Mouse (Mus musculus): ENCODE results near the gene Tcp11l2. TPM values are rescaled to one million over a fixed set of nuclear protein-coding genes. Genes with fewer than 3 reads are reported as not detected.
A peak's percentile ranks its signal among the peaks of the same experiment; 100 is the strongest.

Gene Tcp11l2
- total RNA-seq, 2 experiments from 2014 or later = 22.4 to 25.2 TPM

DNA sequence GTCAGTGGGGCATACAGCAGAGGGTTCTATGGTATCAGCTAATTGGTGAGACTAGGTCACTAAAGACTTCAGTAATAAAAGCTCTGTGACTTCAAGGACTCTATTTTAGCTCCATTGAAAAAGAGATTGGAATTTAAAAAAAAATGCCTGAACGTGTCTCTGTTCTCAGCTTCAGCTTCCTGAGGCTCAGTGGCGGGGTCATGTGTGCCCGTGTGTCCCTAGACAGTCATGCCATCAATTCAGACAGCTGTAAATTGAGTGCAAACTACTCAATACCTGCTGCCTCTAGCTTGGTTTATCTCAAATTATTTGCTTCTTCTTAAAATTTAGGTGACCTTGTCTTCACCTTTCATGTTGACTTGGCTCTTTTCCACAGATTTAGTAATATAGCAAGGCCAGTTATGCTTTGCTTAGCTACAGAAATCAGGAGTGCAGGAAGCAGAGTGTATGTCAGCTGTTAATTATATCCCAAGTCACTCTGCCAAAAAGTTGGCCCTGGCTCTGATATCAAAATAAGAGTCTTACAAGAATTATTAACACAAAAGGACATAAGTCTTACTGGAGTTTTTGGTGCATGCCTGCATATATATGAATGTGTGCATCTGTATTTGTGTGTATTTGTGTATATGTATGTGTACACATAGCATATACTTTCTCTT lies 20.8 kb downstream of the Tcp11l2 start:
- no peak for DNase-seq (ENCODE audit: low spot score in 2 of 2)

DNA sequence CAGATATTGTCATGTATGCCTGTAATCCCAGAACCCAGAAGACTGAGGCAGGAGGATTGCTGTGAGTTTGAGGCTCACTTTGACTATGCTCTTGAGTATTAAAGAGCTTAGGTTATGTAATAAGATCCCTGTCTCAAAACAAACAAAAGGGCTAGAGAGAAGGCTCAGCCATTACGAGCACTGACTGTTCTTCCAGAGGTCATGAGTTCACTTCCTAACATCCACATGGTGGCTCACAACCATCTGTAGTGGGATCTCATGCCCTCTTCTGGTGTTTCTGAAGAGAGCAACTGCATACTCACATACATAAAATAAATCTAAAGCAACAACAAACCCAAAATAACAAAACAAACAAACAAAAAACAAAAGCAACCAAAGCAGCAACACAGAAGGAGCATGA lies 21.7 kb downstream of the Tcp11l2 start:
- no peak for DNase-seq (ENCODE audit: low spot score in 2 of 2)

- DNase-seq (ENCODE audit: low spot score in 2 of 2) = no peak
Measured at GRCm38 (mm10) chr10:84600136-84600535, 23.7 kb downstream of the Tcp11l2 start.

- no peak for DNase-seq (ENCODE audit: low spot score in 2 of 2)
Measured at GRCm38 (mm10) chr10:84604335-84604734, 27.9 kb downstream of the Tcp11l2 start.

DNA sequence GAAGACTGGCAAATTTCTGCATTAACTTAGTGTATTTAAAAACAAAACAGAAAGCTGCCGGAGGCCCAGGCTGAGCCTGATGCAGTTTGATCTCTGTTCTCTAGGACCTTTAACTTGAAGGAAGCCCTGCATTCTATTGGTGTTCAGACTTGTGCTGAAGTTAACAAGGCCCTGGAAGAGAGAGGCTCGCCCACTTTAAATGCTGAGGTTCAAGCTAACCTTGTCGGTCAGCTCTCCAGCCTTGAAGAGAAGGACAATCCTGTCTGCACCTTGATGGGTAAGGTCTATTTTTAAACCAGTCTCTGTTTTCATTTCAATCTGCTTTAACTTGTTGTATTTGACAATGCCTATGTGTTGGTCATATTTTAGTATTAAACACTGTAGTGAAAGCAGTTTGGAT lies 31.9 kb downstream of the Tcp11l2 start:
- no peak for DNase-seq (ENCODE audit: low spot score in 2 of 2)

GRCm38 (mm10) chr10:84610324-84610723 lies 33.9 kb downstream of the Tcp11l2 start:
- DNase-seq (ENCODE audit: low spot score in 2 of 2) = no peak

- no peak for DNase-seq (ENCODE audit: low spot score in 2 of 2)
Measured at GRCm38 (mm10) chr10:84610783-84611182, 34.4 kb downstream of the Tcp11l2 start.

GRCm38 (mm10) chr10:84611664-84612063 lies 35.2 kb downstream of the Tcp11l2 start:
- DNase-seq (ENCODE audit: low spot score in 2 of 2) = no peak

DNA sequence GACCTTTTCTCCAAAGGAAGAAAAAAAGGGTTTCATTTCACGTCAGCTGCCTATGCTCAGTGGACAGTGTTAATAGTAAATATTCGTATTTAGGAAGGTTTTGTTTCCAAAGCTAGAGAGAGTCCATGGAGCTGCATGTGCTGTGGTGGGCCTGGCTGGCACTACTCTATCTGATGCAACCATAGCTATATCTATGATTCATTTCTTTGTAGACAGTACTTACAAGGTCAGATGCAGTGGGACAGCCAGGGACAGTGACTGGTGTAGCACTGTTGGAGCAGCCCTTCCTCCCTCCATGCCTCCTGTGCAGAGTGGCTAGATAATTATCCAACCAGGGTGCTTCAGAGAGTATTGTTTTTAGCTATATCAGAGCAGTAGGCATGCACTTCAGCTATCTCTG lies 35.9 kb downstream of the Tcp11l2 start:
- no peak for DNase-seq (ENCODE audit: low spot score in 2 of 2)

- DNase-seq (ENCODE audit: low spot score in 2 of 2) = no peak
Measured at GRCm38 (mm10) chr10:84613366-84613765, 36.9 kb downstream of the Tcp11l2 start.

- DNase-seq (ENCODE audit: low spot score in 2 of 2) = no peak
Measured at GRCm38 (mm10) chr10:84615076-84615475, 38.6 kb downstream of the Tcp11l2 start.

DNA sequence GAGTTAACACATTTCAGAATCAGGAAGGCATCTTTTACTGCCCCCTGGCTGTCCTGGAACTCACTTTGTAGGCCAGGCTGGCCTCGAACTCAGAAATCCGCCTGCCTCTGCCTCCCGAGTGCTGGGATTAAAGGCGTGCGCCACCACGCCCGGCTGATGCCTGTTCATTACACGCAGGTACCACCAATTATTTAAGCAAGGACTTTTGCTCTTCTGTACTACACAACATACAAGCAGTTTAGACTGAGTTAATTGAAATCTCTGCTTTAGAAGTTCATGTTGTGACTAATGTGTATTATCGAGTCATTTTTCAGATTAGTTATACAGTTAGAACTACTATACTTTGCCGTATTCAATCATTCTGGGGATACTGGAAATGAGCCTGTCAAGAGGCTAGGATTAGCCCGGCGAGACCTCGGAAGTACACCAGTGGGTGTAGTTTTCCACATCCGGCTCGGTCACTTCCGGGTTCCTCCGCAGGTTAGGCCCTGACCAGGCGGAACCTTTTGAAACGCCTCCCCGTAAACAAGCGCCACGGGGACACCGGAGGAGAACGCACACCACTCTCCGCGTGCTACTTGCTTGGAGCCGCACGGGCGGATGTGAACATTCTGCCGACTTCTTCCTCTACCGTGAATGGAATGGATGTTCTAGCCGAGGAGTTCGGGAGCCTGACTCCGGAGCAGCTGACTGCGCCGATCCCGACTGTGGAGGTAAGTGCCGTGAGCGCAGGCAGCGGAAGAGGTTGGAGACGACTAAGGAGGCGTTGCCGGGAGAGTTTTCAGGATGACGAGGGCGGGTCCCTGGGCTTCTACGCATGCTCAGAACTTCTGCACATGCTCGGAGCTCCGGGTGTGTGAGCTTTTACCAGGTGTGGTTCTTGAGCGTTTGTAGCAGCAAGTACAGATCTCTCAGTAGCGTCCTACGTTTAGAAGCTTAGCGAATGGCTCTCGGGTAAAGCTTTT lies 45.7 kb downstream of the Tcp11l2 start, which contains the start of gene Polr3b:
Gene Polr3b, plus strand, starts transcription at position 467 of the 965 bp plus-strand sequence.
- peak; percentile 95 to 96 for DNase-seq (ENCODE audit: low spot score in 2 of 2)

DNA sequence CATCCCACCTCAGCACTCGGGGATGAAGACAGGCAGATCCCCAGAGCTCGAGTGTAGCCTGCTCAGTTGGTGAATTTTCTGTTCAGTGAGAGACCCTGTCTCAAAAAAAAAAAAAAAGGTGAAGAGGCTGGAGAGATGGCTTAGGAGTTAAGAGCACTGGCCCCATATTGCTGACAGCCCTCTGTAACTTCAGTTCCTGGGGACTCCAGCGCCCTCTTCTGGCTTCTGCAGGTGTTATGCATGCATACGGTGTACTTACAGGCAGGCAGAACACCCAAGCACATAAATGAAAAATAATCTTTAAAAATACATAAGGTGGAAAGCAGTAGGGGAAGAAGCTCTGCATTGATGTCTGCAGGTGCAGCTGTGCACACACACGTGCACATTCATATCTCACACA lies 54.8 kb downstream of the Tcp11l2 start:
- DNase-seq (ENCODE audit: low spot score in 2 of 2) = no peak

DNA sequence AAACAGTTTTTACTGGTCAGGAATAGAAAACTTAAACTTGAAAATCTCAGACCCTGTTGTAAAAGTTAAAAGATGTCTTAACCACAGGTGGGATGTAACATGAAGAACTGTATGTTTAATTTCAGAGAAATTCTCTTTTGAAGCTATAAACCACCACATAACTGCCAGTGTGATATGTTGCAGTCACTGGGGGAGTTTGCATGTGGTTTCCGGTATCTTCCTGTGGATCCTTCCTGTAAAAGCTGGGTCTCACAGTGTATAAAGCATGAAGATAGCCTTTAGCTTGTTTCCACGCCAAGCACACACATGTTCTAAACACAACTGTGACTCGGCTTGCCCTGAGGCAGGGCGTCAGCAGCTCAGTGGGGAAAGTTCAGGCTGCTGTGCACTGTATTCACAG lies 55.6 kb downstream of the Tcp11l2 start:
- no peak for DNase-seq (ENCODE audit: low spot score in 2 of 2)

- DNase-seq (ENCODE audit: low spot score in 2 of 2) = no peak
Measured at GRCm38 (mm10) chr10:84636656-84637055, 60.2 kb downstream of the Tcp11l2 start.

- no peak for DNase-seq (ENCODE audit: low spot score in 2 of 2)
Measured at GRCm38 (mm10) chr10:84638382-84638781, 62.0 kb downstream of the Tcp11l2 start.

GRCm38 (mm10) chr10:84639525-84640287 lies 63.3 kb downstream of the Tcp11l2 start:
- no peak for DNase-seq (ENCODE audit: low spot score in 2 of 2)

DNA sequence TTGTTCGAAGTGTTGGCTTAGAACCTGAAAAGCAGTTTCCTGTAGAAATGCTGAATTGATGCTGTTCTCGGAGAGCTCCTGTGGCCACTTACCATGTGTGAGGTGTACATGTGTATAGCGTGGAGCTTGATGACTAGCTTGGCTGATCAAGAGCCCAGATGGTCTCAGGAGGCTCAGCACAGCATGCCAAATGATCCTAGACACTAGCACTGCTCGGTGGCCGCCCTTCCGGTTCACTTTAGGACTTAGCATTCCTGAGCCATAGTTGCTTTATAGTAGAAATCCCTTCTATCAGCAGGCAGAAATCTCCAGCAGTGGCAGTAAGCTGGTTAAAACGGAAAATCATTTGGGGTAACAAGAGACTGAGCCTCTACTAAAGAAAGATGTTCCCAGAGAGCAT lies 64.4 kb downstream of the Tcp11l2 start:
- DNase-seq (ENCODE audit: low spot score in 2 of 2) = no peak

DNA sequence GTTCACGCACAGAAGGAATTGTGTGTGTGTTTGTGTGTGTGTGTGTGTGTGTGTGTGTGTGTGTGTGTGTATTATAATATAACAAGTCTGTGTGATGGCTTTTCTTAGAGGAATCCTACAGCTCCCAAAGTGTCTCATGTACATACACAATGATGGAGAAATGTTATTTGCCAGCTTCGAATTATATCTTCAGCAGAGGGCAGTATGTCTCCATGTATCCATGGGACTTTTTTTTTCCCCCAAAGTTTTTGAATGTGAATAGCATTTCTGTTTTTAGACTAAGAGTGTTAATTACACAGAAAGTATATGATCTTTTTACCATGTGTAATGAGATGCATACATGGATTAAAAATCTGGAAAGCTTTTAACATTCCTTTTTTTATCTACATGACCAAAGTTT lies 65.2 kb downstream of the Tcp11l2 start:
- DNase-seq (ENCODE audit: low spot score in 2 of 2) = no peak

- DNase-seq (ENCODE audit: low spot score in 2 of 2) = no peak
Measured at GRCm38 (mm10) chr10:84645940-84646339, 69.5 kb downstream of the Tcp11l2 start.

- DNase-seq (ENCODE audit: low spot score in 2 of 2) = peak; percentile 76 to 86
Measured at GRCm38 (mm10) chr10:84646506-84647102, 70.2 kb downstream of the Tcp11l2 start.

Measured in left cerebral cortex, adult 18-20 months (tissue).